Comparison of ENCODE assay signal across 17 mouse cellular contexts in the genomic region with DNA sequence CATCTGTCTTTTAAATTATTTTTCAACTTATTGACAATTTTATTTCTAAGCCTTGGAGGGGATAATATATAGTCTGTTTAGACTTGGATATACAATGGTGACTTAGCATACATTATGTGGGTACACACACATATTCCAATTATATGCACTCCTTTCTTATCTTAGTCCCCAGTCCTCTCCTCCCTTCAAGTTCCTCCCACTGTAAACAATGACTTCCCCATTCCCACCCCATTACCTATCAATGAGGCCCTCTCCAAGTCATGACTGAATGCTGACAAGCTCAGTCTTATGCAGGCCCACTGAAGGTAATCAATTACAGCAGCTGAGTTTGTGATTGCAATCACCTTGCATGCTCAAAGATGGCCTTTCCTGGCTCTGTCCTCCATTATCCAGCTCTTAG. TPM values are rescaled to one million over a fixed set of nuclear protein-coding genes. Genes with fewer than 3 reads are reported as not detected.
"Had no signal": no experiment of that assay in that cellular context is flagged by ENCODE, and none has a peak within 500 bp of the region (broad histone marks: within the 10 kb centered on the region; RNA-seq: fewer than 3 reads in every experiment).

No protein-coding gene starts in this region.

- H3K9me3 ChIP-seq: intestine, embryonic 15.5 days; limb, embryonic 13.5 days; midbrain, embryonic 10.5 days; neural tube, embryonic 13.5 days had no signal

- H3K4me1 ChIP-seq: intestine, embryonic 15.5 days; limb, embryonic 13.5 days; neural tube, embryonic 13.5 days had no signal

- H3K4me3 ChIP-seq: intestine, embryonic 15.5 days; layer of hippocampus, adult 2 months; limb, embryonic 13.5 days; midbrain, embryonic 10.5 days; neural tube, embryonic 13.5 days had no signal

- H3K27me3 ChIP-seq: intestine, embryonic 15.5 days; limb, embryonic 13.5 days; neural tube, embryonic 13.5 days had no signal

- H3K27ac ChIP-seq: intestine, embryonic 15.5 days; layer of hippocampus, adult 2 months; limb, embryonic 13.5 days; midbrain, embryonic 10.5 days; neural tube, embryonic 13.5 days had no signal

- H3K36me3 ChIP-seq: intestine, embryonic 15.5 days had no signal

- ATAC-seq: intestine, embryonic 15.5 days had no signal

- H3K9ac ChIP-seq: intestine, embryonic 15.5 days; limb, embryonic 13.5 days; neural tube, embryonic 13.5 days had no signal

- DNase-seq: kidney, adult 2 months; kidney, postnatal 25 days; lung, adult 18-20 months; midbrain, embryonic 14.5 days; retina, postnatal 1 day; right cerebral cortex, postnatal 4 days; spleen, adult 18-20 months; thymus, adult 18-20 months; thymus, postnatal 25 days had no signal

- H3K4me2 ChIP-seq: intestine, embryonic 15.5 days; limb, embryonic 13.5 days; neural tube, embryonic 13.5 days had no signal

RNA-seq across cellular contexts. Expression of a gene that starts 8.0 kb away (rescaled TPM):
- total RNA-seq: layer of hippocampus, adult 2 months; layer of hippocampus, postnatal 10 days had no signal
- polyA plus RNA-seq: kidney, adult 2 months; kidney, embryonic 16.5 days; limb, embryonic 13.5 days; midbrain, embryonic 10.5 days; midbrain, embryonic 14.5 days; stomach, embryonic 14.5 days had no signal
